In the genomic region with DNA sequence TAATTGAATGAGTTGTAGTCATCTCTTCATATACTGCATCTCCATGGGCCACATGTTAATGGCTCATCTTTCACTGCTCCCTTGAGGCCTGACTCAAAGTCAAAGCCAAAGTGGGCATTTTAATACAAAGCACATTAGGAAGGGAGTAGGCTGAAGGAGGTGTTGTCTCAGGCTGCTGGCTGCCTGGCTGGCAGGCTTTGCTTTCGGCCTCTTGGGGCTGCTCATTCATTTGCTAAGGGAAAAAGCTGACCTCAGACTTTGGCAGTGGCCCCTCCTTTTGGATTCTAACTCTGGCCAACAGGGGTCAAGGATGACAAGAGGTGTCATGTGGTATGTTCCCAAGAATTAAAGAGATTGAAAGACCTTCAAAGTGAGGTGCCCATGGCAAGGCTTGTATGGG, we compare ENCODE assay signal across 15 mouse cellular contexts.
A peak's percentile ranks its signal among the peaks of the same experiment; 100 is the strongest.
DNase-seq lines count a peak whose midpoint lies in the region; ATAC-seq lines count a peak whose summit lies in the region.
"Had no signal": no experiment of that assay in that cellular context is flagged by ENCODE, and none has a peak within 500 bp of the region (broad histone marks: within the 10 kb centered on the region; RNA-seq: fewer than 3 reads in every experiment).

No protein-coding gene starts in this region.

- H3K27ac ChIP-seq in kidney, embryonic 15.5 days: no peak overlapping the region
- H3K27ac ChIP-seq in embryonic facial prominence, embryonic 10.5 days (replicated peaks): no peak overlapping the region
- H3K27ac ChIP-seq in limb, embryonic 13.5 days: peak overlapping the region; percentile 75
- H3K27ac ChIP-seq: heart, embryonic 15.5 days had no signal

- ATAC-seq in kidney, embryonic 15.5 days (replicated peaks; ENCODE audit: low FRiP score): no peak
- ATAC-seq in limb, embryonic 13.5 days (ENCODE audit: low FRiP score, low read depth): peak; percentile 64
- ATAC-seq: activated CD4-positive, CD25-positive, alpha-beta regulatory T cell, adult 4 months had no signal

- no peaks in the 10 kb centered on the region for H3K9me3 ChIP-seq in kidney, embryonic 15.5 days (replicated peaks)
- H3K9me3 ChIP-seq in embryonic facial prominence, embryonic 10.5 days: no peaks in the 10 kb centered on the region
- no peaks in the 10 kb centered on the region for H3K9me3 ChIP-seq in limb, embryonic 13.5 days
- H3K9me3 ChIP-seq: G1E; heart, embryonic 15.5 days; megakaryocyte, embryonic 14.5 days had no signal

- H3K36me3 ChIP-seq in kidney, embryonic 15.5 days: no peaks in the 10 kb centered on the region
- no peaks in the 10 kb centered on the region for H3K36me3 ChIP-seq in embryonic facial prominence, embryonic 10.5 days (replicated peaks)
- no peaks in the 10 kb centered on the region for H3K36me3 ChIP-seq in limb, embryonic 13.5 days
- H3K36me3 ChIP-seq: G1E; heart, embryonic 15.5 days had no signal

- peaks cover 18% of the 10 kb centered on the region for H3K27me3 ChIP-seq in kidney, embryonic 15.5 days
- H3K27me3 ChIP-seq in embryonic facial prominence, embryonic 10.5 days (replicated peaks; ENCODE audit: low read depth, poor library complexity, severe bottlenecking): peaks cover 15% of the 10 kb centered on the region; the same call in 1 of the 2 replicates
- peaks cover 2% of the 10 kb centered on the region; the same call in 1 of the 2 replicates for H3K27me3 ChIP-seq in limb, embryonic 13.5 days
- H3K27me3 ChIP-seq: heart, embryonic 15.5 days had no signal

- WGBS in kidney, embryonic 15.5 days: 29% methylated on average over 1 of the region's 1 CpGs
- WGBS in embryonic facial prominence, embryonic 10.5 days: 29% methylated on average over 1 of the region's 1 CpGs
- 21% methylated on average over 1 of the region's 1 CpGs for WGBS in limb, embryonic 13.5 days

- H3K4me1 ChIP-seq in kidney, embryonic 15.5 days: no peaks in the 10 kb centered on the region
- H3K4me1 ChIP-seq in embryonic facial prominence, embryonic 10.5 days: peaks cover 7% of the 10 kb centered on the region; the same call in 1 of the 2 replicates
- peaks cover 22% of the 10 kb centered on the region; the same call in 1 of the 2 replicates for H3K4me1 ChIP-seq in limb, embryonic 13.5 days
- H3K4me1 ChIP-seq: heart, embryonic 15.5 days; megakaryocyte, embryonic 14.5 days had no signal

- H3K9ac ChIP-seq in kidney, embryonic 15.5 days: no peak overlapping the region
- H3K9ac ChIP-seq in limb, embryonic 13.5 days: no peak overlapping the region
- H3K9ac ChIP-seq: heart, embryonic 15.5 days had no signal

- H3K4me3 ChIP-seq in kidney, embryonic 15.5 days (replicated peaks): no peak overlapping the region
- H3K4me3 ChIP-seq in embryonic facial prominence, embryonic 10.5 days: no peak overlapping the region
- H3K4me3 ChIP-seq in limb, embryonic 13.5 days: no peak overlapping the region
- H3K4me3 ChIP-seq: heart, embryonic 15.5 days; megakaryocyte, embryonic 14.5 days had no signal

- H3K4me2 ChIP-seq in kidney, embryonic 15.5 days: no peak overlapping the region
- no peak overlapping the region for H3K4me2 ChIP-seq in limb, embryonic 13.5 days (replicated peaks)
- H3K4me2 ChIP-seq: heart, embryonic 15.5 days had no signal

- peak; percentile 16 for DNase-seq in embryo, embryonic 10 days (ENCODE audit: low spot score)
- no peak for DNase-seq in embryo, embryonic 9.5 days (ENCODE audit: extremely low spot score)
- DNase-seq in kidney, adult 8-10 months: peak; percentile 24
- peak; percentile 19 for DNase-seq in embryonic facial prominence, embryonic 10.5 days (ENCODE audit: low spot score)
- DNase-seq in layer of hippocampus, adult 18-20 months (ENCODE audit: low spot score in 2 of 2): no peak
- DNase-seq in yolk sac, embryonic 10.5 days (ENCODE audit: low spot score): no peak
- DNase-seq: B cell, adult 2 months; lung, adult 18-20 months; thymus, adult 2 months had no signal

Comparison
In these comparisons a context has a peak if more than half of its experiments do, and no peak if none do; other contexts are left out.
1. DNase-seq: peak in embryo, embryonic 10 days (single experiment), kidney, adult 8-10 months (2 of 2) and embryonic facial prominence, embryonic 10.5 days (single experiment); none in embryo, embryonic 9.5 days (single experiment), layer of hippocampus, adult 18-20 months (0 of 2) and yolk sac, embryonic 10.5 days (single experiment).